In the genomic region with DNA sequence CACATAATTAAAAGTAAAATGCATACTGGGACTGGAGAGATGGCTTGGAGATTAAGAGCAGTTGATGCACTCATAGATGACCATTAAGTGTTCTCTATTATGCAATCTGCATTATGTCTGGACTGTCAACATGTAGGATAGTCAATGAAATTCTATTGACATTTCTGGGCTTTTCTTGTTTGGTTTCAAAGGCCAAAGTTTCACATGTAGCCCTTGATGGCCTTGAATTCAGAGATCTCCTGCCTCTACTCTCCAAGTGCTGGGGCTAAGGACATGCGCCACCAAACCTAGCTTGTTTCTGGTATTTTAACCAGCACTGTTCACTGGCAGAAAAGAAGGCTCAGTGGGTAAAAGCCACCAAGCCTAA, we compare ENCODE assay signal across 20 mouse cellular contexts. TPM values are rescaled to one million over a fixed set of nuclear protein-coding genes. Genes with fewer than 3 reads are reported as not detected.
"Had no signal": no experiment of that assay in that cellular context is flagged by ENCODE, and none has a peak within 500 bp of the region (broad histone marks: within the 10 kb centered on the region; RNA-seq: fewer than 3 reads in every experiment).

No protein-coding gene starts in this region.

- H3K4me2 ChIP-seq: kidney, embryonic 15.5 days; midbrain, embryonic 13.5 days had no signal

- ATAC-seq: intestine, postnatal 0 days; midbrain, embryonic 13.5 days had no signal

- H3K27ac ChIP-seq: kidney, embryonic 15.5 days; left cerebral cortex, adult 2 months; midbrain, embryonic 13.5 days; stomach, postnatal 0 days had no signal

- H3K4me3 ChIP-seq: kidney, embryonic 15.5 days; left cerebral cortex, adult 2 months; midbrain, embryonic 13.5 days had no signal

- H3K27me3 ChIP-seq: kidney, embryonic 15.5 days; midbrain, embryonic 13.5 days had no signal

- DNase-seq: kidney, adult 2 months; kidney, postnatal 10 days; kidney, postnatal 36 days; layer of hippocampus, postnatal 36 days; lung, adult 2 months; lung, postnatal 14 days; lung, postnatal 4 days; right cerebral cortex, postnatal 14 days; right cerebral cortex, postnatal 4 days; thymus, adult 2 months; thymus, postnatal 14 days; thymus, postnatal 4 days had no signal

- H3K9ac ChIP-seq: kidney, embryonic 15.5 days; midbrain, embryonic 13.5 days had no signal

- H3K9me3 ChIP-seq: kidney, embryonic 15.5 days; midbrain, embryonic 13.5 days had no signal

RNA-seq across cellular contexts. Expression of gene Gm128, which starts 27.8 kb away (rescaled TPM):
- total RNA-seq: left cerebral cortex, postnatal 10 days had no signal

RNA-seq across cellular contexts. Expression of gene Bnipl, which starts 37.4 kb away (rescaled TPM):
- total RNA-seq: megakaryocyte progenitor cell, adult 5-6 weeks; midbrain, postnatal 0 days had no signal
- polyA plus RNA-seq: intestine, postnatal 0 days; midbrain, postnatal 0 days had no signal
